Mouse (Mus musculus): ENCODE measurements around the gene Galnt2. TPM values are rescaled to one million over a fixed set of nuclear protein-coding genes. Genes with fewer than 3 reads are reported as not detected.

The Galnt2 gene
- polyA plus RNA-seq, 1 experiment from 2014 or later = 35.3 TPM

DNA sequence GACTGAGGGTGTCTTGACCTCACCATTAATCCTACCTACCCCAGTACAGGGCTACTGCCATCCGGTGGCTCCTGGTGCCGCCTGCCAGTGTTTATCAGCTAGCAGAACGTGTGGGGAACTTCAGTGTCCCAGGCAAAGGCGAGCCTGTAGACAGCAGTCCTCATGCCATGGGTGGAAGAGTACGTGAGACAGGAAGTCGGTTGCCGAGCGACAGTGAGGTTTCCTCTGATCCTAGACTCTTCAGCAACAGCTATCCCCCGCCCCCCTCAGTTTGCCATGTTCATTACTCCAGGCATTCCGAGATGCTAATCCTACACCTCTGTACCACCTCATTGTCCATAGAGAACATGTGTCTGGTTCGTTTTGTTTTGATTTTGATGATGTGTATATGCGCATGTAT is 29.2 kb downstream of the Galnt2 start:
- peaks cover 68% of the 10 kb centered on the region for H3K4me1 ChIP-seq
- H3K9me3 ChIP-seq (replicated peaks) = no peaks in the 10 kb centered on the region
- no peaks in the 10 kb centered on the region for H3K27me3 ChIP-seq (ENCODE audit: low read depth, poor library complexity, severe bottlenecking)
- DNase-seq (ENCODE audit: low spot score) = no peak
- 75% methylated on average over 12 of the region's 12 CpGs for WGBS
- peaks cover under 1% of the 10 kb centered on the region; the same call in 1 of the 2 replicates for H3K36me3 ChIP-seq
- H3K27ac ChIP-seq (replicated peaks) = peak overlapping the region; percentile 57
- H3K4me3 ChIP-seq = no peak overlapping the region

DNA sequence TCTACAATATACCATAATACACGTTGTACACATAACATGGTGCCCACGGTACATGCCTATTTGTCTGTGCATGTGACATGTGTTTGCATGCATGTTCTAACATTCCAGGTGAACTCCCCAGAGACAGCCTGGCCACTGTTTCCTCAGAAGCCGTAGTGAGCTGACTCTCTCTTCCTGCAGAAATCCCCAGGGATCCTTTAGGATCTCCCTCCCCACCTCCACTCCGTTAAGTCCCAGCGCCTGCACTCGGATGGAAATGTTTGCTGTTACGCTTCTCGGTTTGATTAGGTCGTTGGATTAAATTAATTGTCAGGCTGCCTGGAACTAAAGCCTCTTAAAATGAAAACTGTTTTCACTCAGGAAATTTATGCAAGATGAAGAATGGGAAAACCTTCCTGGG is 31.9 kb downstream of the Galnt2 start:
- peaks cover 55% of the 10 kb centered on the region for H3K4me1 ChIP-seq
- no peaks in the 10 kb centered on the region for H3K27me3 ChIP-seq (ENCODE audit: low read depth, poor library complexity, severe bottlenecking)
- DNase-seq (ENCODE audit: low spot score) = no peak
- peak overlapping the region; percentile 60; the same call in 1 of the 2 replicates for H3K27ac ChIP-seq (replicated peaks)
- H3K4me3 ChIP-seq = no peak overlapping the region
- H3K36me3 ChIP-seq = 0 out of 2 replicates have a peak, but pooled peaks cover 3% of the 10 kb centered on the region
- H3K9me3 ChIP-seq (replicated peaks) = no peaks in the 10 kb centered on the region
- WGBS = 54% methylated on average over 9 of the region's 9 CpGs

DNA sequence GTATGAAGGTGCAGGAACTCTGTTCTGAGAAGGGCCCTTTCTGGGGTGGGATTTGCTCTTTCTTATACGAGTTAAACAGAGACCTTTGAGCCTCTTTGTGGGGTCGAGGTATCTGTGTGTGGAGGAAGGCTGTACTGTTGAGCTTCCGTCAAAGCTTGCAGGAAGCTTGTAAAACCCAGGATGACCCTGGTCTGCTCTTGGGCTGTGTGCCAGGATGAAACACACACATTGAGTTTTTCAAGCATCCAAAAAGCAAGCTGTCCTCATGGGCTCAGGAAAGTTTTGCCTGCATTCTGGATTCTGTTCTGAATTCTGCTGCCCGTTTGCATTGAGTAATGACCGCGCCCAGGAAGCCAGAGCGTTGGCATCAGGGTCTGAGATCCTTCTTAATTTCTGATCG is 32.8 kb downstream of the Galnt2 start:
- no peaks in the 10 kb centered on the region for H3K27me3 ChIP-seq (ENCODE audit: low read depth, poor library complexity, severe bottlenecking)
- H3K4me1 ChIP-seq = peaks cover 55% of the 10 kb centered on the region
- no peak for DNase-seq (ENCODE audit: low spot score)
- H3K4me3 ChIP-seq = no peak overlapping the region
- H3K9me3 ChIP-seq (replicated peaks) = no peaks in the 10 kb centered on the region
- 0 out of 2 replicates have a peak, but pooled peaks cover 5% of the 10 kb centered on the region for H3K36me3 ChIP-seq
- WGBS = 88% methylated on average over 8 of the region's 8 CpGs
- H3K27ac ChIP-seq (replicated peaks) = peak overlapping the region; percentile 61; the same call in 1 of the 2 replicates

DNA sequence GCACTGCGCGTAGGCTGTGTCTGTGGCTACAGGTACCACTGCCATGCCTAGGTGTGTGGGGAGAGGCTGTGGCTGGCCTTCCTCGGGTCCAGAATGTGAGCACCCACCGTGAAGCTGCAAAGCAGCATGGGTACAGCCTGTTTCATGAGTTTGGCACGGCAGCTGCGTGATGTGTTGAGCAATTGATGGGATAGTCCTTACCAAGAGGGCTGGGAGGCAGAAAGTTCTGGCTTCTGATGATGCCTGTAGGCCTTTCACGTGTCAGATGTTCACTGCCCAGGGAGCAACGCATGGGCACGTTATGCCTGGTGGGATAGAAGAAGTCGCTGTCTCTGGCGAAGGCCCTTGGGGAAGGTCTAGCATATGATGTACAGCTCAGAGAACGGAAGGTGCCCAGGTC is 33.5 kb downstream of the Galnt2 start:
- Histone ChIP-seq H3K4me1 (peaks cover 51% of the 10 kb centered on the region), H3K36me3 (0 out of 2 replicates have a peak, but pooled peaks cover 5% of the 10 kb centered on the region), H3K4me3 (no peak overlapping the region), H3K27ac (replicated peaks) (peak overlapping the region; percentile 61), H3K27me3 (ENCODE audit: low read depth, poor library complexity, severe bottlenecking) (no peaks in the 10 kb centered on the region), H3K9me3 (replicated peaks) (no peaks in the 10 kb centered on the region)
- DNase-seq (ENCODE audit: low spot score) = no peak
- WGBS = 91% methylated on average over 12 of the region's 12 CpGs

DNA sequence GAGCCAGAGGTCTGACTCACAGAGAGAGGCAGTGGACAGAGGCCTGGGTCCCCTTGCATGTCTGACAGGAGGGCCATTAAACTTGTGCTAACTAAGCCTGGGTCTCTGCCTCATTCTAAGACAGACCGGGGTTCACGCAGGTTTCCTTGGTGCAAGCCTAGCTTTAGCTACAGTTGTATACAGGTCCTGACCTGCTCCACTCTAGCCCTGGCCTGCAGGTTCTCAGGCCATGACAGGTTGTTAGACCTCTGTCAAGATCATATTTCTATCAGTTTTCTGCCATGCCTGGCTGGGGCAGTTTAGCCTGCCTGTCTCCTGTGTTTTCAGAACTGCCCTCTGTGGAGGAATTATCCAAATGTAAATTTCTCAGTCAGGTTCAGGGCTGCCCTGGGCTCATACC is 33.9 kb downstream of the Galnt2 start:
- Histone ChIP-seq H3K4me1 (peaks cover 47% of the 10 kb centered on the region), H3K9me3 (replicated peaks) (no peaks in the 10 kb centered on the region), H3K27ac (replicated peaks) (peak overlapping the region; percentile 61), H3K36me3 (0 out of 2 replicates have a peak, but pooled peaks cover 5% of the 10 kb centered on the region), H3K27me3 (ENCODE audit: low read depth, poor library complexity, severe bottlenecking) (no peaks in the 10 kb centered on the region), H3K4me3 (no peak overlapping the region)
- DNase-seq (ENCODE audit: low spot score) = no peak
- 90% methylated on average over 2 of the region's 2 CpGs for WGBS

DNA sequence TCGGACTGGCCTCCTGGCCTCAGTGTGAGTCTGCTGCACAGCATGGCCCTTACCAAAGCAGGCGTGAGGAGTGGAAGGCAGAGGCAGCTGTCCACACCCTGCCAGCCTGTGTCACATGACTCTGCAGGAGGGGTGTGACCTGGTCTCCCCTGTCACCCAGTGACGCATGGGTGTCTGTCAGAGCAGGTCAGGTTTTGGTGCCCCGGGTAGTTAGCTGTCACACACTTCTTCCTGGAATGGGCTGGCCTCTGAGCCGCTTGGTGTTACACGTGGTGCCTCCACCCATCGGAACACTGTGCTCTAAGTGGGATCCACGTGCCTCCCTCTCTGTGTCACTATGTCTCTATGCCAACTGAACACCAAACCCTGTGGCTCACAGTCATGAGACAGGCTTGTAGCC is 34.6 kb downstream of the Galnt2 start:
- Histone ChIP-seq H3K27ac (replicated peaks) (peak overlapping the region; percentile 57), H3K36me3 (0 out of 2 replicates have a peak, but pooled peaks cover 5% of the 10 kb centered on the region), H3K9me3 (replicated peaks) (no peaks in the 10 kb centered on the region), H3K4me3 (no peak overlapping the region), H3K27me3 (ENCODE audit: low read depth, poor library complexity, severe bottlenecking) (no peaks in the 10 kb centered on the region), H3K4me1 (peaks cover 41% of the 10 kb centered on the region)
- WGBS = 88% methylated on average over 8 of the region's 8 CpGs
- DNase-seq (ENCODE audit: low spot score) = no peak

DNA sequence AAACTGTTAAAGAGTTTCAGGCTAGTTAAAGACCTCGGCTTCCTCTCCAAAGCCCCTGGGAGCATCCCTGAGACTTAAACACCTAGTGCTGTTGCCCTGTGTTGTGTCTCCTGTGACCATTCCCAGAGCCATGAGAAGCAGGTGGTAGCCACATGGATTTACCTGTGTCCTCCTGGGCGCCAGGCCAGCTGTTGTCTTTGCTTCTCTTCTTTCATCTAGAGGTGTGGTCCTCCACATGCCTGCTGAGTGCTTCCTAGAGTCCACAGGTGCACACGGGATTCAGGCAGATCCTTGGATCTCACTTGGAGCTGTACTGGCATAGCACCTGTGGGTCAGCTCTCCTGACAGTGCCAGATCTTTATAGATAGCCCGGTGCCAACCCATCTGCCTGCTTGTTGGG is 36.0 kb downstream of the Galnt2 start:
- H3K27me3 ChIP-seq (ENCODE audit: low read depth, poor library complexity, severe bottlenecking) = no peaks in the 10 kb centered on the region

DNA sequence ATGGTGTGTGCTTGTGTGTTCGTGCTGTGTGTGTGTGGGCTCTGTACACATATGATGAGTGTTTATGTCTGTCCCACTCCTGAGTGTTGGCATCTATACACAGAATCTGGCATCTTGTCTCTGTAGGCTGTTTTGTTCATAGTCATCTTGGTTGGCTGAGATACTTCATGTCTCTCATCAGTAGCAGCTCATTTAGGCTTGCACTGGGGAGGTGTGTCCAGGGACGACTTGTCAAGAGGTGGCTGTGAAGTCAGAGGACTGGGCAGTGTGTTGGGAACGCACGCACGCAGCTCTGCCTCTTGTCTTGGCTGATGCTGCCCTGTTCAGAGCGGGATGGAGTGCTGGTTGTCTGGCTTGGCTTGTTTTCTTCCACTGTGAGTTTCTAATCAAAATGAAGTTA is 39.3 kb downstream of the Galnt2 start:
- 88% methylated on average over 6 of the region's 6 CpGs for WGBS
- H3K4me1 ChIP-seq = peaks cover 40% of the 10 kb centered on the region
- 0 out of 2 replicates have a peak, but pooled peaks cover under 1% of the 10 kb centered on the region for H3K9me3 ChIP-seq (replicated peaks)
- H3K4me3 ChIP-seq = no peak overlapping the region
- H3K27ac ChIP-seq (replicated peaks) = no peak overlapping the region
- no peaks in the 10 kb centered on the region for H3K27me3 ChIP-seq (ENCODE audit: low read depth, poor library complexity, severe bottlenecking)
- DNase-seq (ENCODE audit: low spot score) = no peak
- peaks cover 17% of the 10 kb centered on the region for H3K36me3 ChIP-seq

More for the DNA sequence above, 36.0 kb downstream of the Galnt2 start:
- peaks cover 10% of the 10 kb centered on the region; the same call in 1 of the 2 replicates for H3K36me3 ChIP-seq
- no peak for DNase-seq (ENCODE audit: low spot score)
- H3K9me3 ChIP-seq (replicated peaks) = no peaks in the 10 kb centered on the region
- no peak overlapping the region for H3K27ac ChIP-seq (replicated peaks)
- H3K4me3 ChIP-seq = no peak overlapping the region
- peaks cover 33% of the 10 kb centered on the region for H3K4me1 ChIP-seq
- WGBS = 93% methylated on average over 4 of the region's 4 CpGs

DNA sequence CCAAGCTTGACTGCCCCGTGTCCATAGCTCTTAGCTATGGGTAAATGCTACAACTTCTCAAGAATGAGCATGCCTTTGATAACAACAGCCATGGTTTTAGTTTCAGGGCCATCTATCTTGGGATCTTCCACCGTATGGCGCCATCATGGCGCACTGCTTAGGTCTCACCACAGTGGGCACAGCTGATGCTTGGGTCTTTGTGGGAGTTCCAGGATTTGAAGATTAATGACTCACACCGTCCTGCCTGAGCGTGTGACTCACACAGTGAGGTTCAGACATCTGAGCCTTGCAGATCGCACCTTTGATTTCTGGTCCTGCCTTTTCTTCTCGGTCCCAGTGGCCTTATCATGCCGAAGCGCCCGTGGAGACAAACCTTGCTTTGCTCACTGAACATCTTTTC is 39.7 kb downstream of the Galnt2 start:
- WGBS = 96% methylated on average over 11 of the region's 11 CpGs
- no peak overlapping the region for H3K27ac ChIP-seq (replicated peaks)
- H3K27me3 ChIP-seq (ENCODE audit: low read depth, poor library complexity, severe bottlenecking) = no peaks in the 10 kb centered on the region
- H3K4me3 ChIP-seq = no peak overlapping the region
- peaks cover 39% of the 10 kb centered on the region for H3K4me1 ChIP-seq
- H3K9me3 ChIP-seq (replicated peaks) = 0 out of 2 replicates have a peak, but pooled peaks cover 5% of the 10 kb centered on the region
- DNase-seq (ENCODE audit: low spot score) = no peak
- H3K36me3 ChIP-seq = peaks cover 21% of the 10 kb centered on the region

DNA sequence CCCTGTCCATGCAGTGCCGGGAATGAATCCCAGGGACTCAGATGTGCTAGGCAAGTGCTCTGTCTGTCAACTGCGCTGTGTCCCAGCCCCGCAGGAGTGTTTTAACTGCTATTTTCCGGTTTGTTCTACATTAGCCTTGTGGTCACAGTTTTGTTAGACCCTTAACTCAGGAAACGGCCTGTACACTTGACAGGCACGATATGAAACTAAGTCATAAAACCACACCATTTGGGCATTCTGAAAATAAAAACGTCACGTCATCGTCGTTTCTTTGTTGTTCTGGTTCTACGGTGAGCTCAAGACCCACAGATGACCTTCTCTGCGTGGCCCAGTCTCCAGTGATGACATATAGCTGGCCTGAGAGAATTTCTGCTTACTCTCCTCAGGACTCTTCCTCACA is 40.3 kb downstream of the Galnt2 start:
- no peak overlapping the region for H3K4me3 ChIP-seq
- peaks cover 40% of the 10 kb centered on the region for H3K4me1 ChIP-seq
- H3K9me3 ChIP-seq (replicated peaks) = 0 out of 2 replicates have a peak, but pooled peaks cover 7% of the 10 kb centered on the region
- 92% methylated on average over 12 of the region's 12 CpGs for WGBS
- H3K36me3 ChIP-seq = peaks cover 27% of the 10 kb centered on the region
- no peaks in the 10 kb centered on the region for H3K27me3 ChIP-seq (ENCODE audit: low read depth, poor library complexity, severe bottlenecking)
- H3K27ac ChIP-seq (replicated peaks) = no peak overlapping the region
- DNase-seq (ENCODE audit: low spot score) = no peak

DNA sequence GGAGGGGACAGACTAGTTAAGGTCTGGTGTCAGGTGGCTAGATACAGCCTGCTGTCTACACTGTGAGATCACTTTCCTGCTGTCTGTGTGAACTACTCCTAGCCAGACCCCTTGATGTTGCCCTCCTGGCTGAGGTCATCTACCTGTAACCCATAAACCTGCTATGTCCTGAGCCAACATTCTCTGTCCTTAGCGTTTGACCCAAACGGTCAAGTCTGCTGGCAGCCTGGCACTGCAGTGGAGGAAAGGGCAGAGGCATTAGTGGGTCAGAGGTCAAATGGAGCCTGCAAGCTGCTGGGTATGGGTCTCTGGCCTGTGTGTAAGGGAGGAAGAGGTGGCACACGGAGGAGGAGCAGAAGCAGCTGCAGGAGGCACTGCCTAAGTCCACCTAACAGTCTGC is 41.6 kb downstream of the Galnt2 start:
- peak overlapping the region; percentile 68; the same call in 1 of the 2 replicates for H3K27ac ChIP-seq (replicated peaks)
- DNase-seq (ENCODE audit: low spot score) = no peak
- H3K9me3 ChIP-seq (replicated peaks) = 0 out of 2 replicates have a peak, but pooled peaks cover 7% of the 10 kb centered on the region
- no peaks in the 10 kb centered on the region for H3K27me3 ChIP-seq (ENCODE audit: low read depth, poor library complexity, severe bottlenecking)
- H3K4me3 ChIP-seq = no peak overlapping the region
- 58% methylated on average over 3 of the region's 3 CpGs for WGBS
- H3K36me3 ChIP-seq = peaks cover 26% of the 10 kb centered on the region
- peaks cover 53% of the 10 kb centered on the region for H3K4me1 ChIP-seq

DNA sequence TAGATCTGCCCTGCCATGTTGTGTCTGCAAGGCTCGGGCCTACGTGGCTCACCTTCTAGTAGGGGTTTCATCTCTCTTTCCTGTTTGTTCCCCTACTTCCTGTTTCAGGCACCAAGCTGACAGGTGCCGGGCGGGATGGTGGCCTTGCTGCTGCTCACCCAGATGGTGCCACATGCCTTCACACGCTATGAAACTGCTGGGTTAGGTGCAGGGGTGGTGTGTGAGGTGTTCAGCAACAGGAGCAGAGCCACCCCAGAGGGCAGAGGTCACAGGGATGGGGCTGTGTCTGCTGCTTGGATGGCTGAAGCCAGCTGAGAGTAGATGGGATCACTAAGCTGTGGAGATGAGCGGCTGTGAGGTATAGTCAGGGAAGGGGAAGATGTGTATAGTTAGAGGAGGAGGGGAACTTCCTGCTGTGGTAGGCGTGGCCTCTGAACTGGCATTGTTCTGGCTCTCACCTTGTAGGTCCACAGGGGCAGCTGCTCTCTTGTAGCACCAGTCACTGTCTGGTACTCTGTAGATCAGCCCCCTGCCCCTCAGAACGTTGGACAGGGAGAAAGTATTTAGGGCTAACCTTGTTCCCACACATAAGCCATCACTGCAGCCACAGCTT is 42.5 kb downstream of the Galnt2 start:
- 0 out of 2 replicates have a peak, but pooled peaks cover 7% of the 10 kb centered on the region for H3K9me3 ChIP-seq (replicated peaks)
- H3K36me3 ChIP-seq = peaks cover 24% of the 10 kb centered on the region
- H3K27me3 ChIP-seq (ENCODE audit: low read depth, poor library complexity, severe bottlenecking) = no peaks in the 10 kb centered on the region
- 58% methylated on average over 8 of the region's 8 CpGs for WGBS
- H3K4me1 ChIP-seq = peaks cover 62% of the 10 kb centered on the region
- peak overlapping the region; percentile 68 for H3K27ac ChIP-seq (replicated peaks)
- DNase-seq (ENCODE audit: low spot score) = no peak
- H3K4me3 ChIP-seq = no peak overlapping the region

DNA sequence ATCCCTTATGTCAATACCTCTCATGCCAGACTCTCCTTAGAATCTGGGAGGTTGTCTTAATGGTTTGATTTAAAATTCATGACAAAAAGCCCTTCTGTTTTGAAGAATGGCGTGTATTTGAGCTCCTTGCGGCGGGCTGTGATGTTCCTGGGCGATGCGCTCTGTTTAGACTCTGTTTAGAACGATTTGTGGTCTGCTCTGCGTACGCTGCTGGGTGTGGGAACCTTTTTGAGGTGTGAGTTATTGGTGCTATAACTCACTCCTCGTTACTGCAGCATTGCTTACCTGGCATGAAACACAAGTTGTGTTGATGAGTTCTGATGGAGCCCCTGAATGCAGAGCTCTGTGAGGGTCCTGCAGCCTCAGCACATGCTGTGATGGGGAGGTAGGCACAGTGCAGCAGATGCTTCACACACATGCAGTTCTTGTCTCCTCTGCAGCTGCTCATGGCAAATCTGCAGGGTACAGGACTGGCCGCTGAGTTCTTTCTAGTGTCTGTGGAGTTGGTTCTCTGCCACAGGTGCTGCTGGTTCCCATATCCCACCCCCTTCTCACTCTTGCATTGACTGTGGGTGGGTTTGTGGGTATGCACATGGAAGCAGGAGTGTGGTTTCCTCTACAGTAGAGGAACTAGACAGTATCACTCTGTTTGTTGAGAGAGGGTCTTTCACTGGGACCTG is 43.4 kb downstream of the Galnt2 start:
- no peak for DNase-seq (ENCODE audit: low spot score)
- Histone ChIP-seq H3K36me3 (peaks cover 24% of the 10 kb centered on the region), H3K4me3 (no peak overlapping the region), H3K27ac (replicated peaks) (peak overlapping the region; percentile 68), H3K4me1 (peaks cover 70% of the 10 kb centered on the region), H3K9me3 (replicated peaks) (0 out of 2 replicates have a peak, but pooled peaks cover 7% of the 10 kb centered on the region), H3K27me3 (ENCODE audit: low read depth, poor library complexity, severe bottlenecking) (no peaks in the 10 kb centered on the region)
- WGBS = 66% methylated on average over 10 of the region's 10 CpGs

Measured in midbrain, embryonic 10.5 days (tissue).